Mouse (Mus musculus): ENCODE results near the gene Tango2. TPM values are rescaled to one million over a fixed set of nuclear protein-coding genes. Genes with fewer than 3 reads are reported as not detected.

The Tango2 gene
- polyA plus RNA-seq, 1 experiment from 2014 or later: 27.4 TPM

- H3K4me1 ChIP-seq (ENCODE audit: control insufficient read depth, insufficient read depth, low read length): peaks cover 19% of the 10 kb centered on the region
- ATAC-seq (ENCODE audit: insufficient number of reproducible peaks, insufficient read depth, low FRiP score, low read depth): peak; percentile 99
- H3K27me3 ChIP-seq (ENCODE audit: control insufficient read depth, insufficient read depth, low read length): no peaks in the 10 kb centered on the region
- H3K36me3 ChIP-seq (ENCODE audit: control insufficient read depth, insufficient read depth, low read length): peaks cover 24% of the 10 kb centered on the region
- no peaks in the 10 kb centered on the region for H3K9me3 ChIP-seq (ENCODE audit: control insufficient read depth, low read depth, low read length)
- peak within 1 kb of the TSS; percentile 86 for H3K27ac ChIP-seq (ENCODE audit: low read length)
- peak within 1 kb of the TSS; percentile 89 for H3K9ac ChIP-seq (replicated peaks; ENCODE audit: low read depth, low read length)
- peak within 1 kb of the TSS; percentile 84 for H3K4me2 ChIP-seq (replicated peaks; ENCODE audit: low read depth, low read length)
- peak within 1 kb of the TSS; percentile 74 for H3K4me3 ChIP-seq (ENCODE audit: low read depth, low read length)
- WGBS: under 1% methylated on average over 71 of the region's 71 CpGs
These were observed 58.8 kb downstream of the Tango2 start, which contains the start of gene Dgcr8 for GRCm38 (mm10) chr16:18289067-18289588. Dgcr8 (minus strand) TSS chr16:18289246.

- 1% methylated on average over 30 of the region's 31 CpGs for WGBS
- no peaks in the 10 kb centered on the region for H3K9me3 ChIP-seq (ENCODE audit: control insufficient read depth, low read depth, low read length)
- peak overlapping the region; percentile 86 for H3K27ac ChIP-seq (ENCODE audit: low read length)
- H3K27me3 ChIP-seq (ENCODE audit: control insufficient read depth, insufficient read depth, low read length): no peaks in the 10 kb centered on the region
- ATAC-seq (ENCODE audit: insufficient number of reproducible peaks, insufficient read depth, low FRiP score, low read depth): peak; percentile 88
- H3K9ac ChIP-seq (replicated peaks; ENCODE audit: low read depth, low read length): peak overlapping the region; percentile 89
- H3K4me3 ChIP-seq (ENCODE audit: low read depth, low read length): peak overlapping the region; percentile 74
- H3K36me3 ChIP-seq (ENCODE audit: control insufficient read depth, insufficient read depth, low read length): peaks cover 30% of the 10 kb centered on the region
- H3K4me1 ChIP-seq (ENCODE audit: control insufficient read depth, insufficient read depth, low read length): peaks cover 19% of the 10 kb centered on the region
- peak overlapping the region; percentile 84 for H3K4me2 ChIP-seq (replicated peaks; ENCODE audit: low read depth, low read length)
These were observed 59.3 kb downstream of the Tango2 start for GRCm38 (mm10) chr16:18288581-18289061.

DNA sequence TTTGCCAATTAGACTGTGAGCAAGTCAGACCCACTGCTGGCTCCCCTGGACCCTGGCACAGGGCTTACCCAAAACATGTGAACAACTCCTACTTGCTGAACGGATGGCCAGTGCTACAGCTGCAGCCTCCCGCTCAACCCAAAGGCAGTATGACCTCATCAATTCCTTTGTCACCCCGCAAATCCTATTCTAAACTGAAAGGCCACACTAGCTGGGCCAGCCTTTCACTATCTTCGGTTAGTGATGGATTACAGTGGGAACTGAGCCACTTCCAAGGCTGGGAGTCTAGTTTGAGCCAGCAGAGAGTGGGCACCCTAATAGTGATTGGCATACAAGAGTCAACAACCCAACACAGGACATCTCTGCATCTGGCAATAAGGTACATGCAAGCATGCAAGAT, 59.7 kb downstream of the Tango2 start:
- H3K36me3 ChIP-seq (ENCODE audit: control insufficient read depth, insufficient read depth, low read length): peaks cover 34% of the 10 kb centered on the region
- H3K4me2 ChIP-seq (replicated peaks; ENCODE audit: low read depth, low read length): peak overlapping the region; percentile 84
- no peaks in the 10 kb centered on the region for H3K9me3 ChIP-seq (ENCODE audit: control insufficient read depth, low read depth, low read length)
- 0% methylated on average over 4 of the region's 4 CpGs for WGBS
- H3K4me3 ChIP-seq (ENCODE audit: low read depth, low read length): peak overlapping the region; percentile 74
- H3K9ac ChIP-seq (replicated peaks; ENCODE audit: low read depth, low read length): peak overlapping the region; percentile 89
- ATAC-seq (ENCODE audit: insufficient number of reproducible peaks, insufficient read depth, low FRiP score, low read depth): no peak
- peak overlapping the region; percentile 86; the same call in 1 of the 2 replicates for H3K27ac ChIP-seq (ENCODE audit: low read length)
- no peaks in the 10 kb centered on the region for H3K27me3 ChIP-seq (ENCODE audit: control insufficient read depth, insufficient read depth, low read length)
- peaks cover 19% of the 10 kb centered on the region for H3K4me1 ChIP-seq (ENCODE audit: control insufficient read depth, insufficient read depth, low read length)

DNA sequence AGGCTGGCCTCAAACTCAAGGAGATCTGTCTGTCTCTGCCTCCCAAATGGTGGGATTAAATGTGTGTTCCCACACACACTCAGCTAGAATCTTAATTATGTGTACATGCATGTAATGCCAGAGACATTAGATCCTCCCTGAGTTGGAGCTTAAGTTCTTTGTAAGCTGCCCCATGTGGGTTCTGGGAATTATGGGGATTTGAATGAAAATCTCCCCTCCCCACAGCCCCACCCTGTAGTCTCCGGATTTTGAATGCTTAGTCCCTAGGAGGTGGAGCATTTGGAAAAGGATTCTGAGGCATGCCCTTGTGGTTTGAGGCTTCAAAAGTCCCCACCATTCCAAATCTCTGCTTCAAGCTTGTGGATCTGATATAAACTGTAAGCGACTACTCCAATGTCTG, 72.7 kb downstream of the Tango2 start:
- H3K9ac ChIP-seq (replicated peaks; ENCODE audit: low read depth, low read length): no peak overlapping the region
- H3K9me3 ChIP-seq (ENCODE audit: control insufficient read depth, low read depth, low read length): no peaks in the 10 kb centered on the region
- no peak for ATAC-seq (ENCODE audit: insufficient number of reproducible peaks, insufficient read depth, low FRiP score, low read depth)
- H3K4me1 ChIP-seq (ENCODE audit: control insufficient read depth, insufficient read depth, low read length): no peaks in the 10 kb centered on the region
- WGBS: 81% methylated on average over 2 of the region's 2 CpGs
- no peaks in the 10 kb centered on the region for H3K27me3 ChIP-seq (ENCODE audit: control insufficient read depth, insufficient read depth, low read length)
- peaks cover 90% of the 10 kb centered on the region for H3K36me3 ChIP-seq (ENCODE audit: control insufficient read depth, insufficient read depth, low read length)
- no peak overlapping the region for H3K27ac ChIP-seq (ENCODE audit: low read length)
- H3K4me2 ChIP-seq (replicated peaks; ENCODE audit: low read depth, low read length): no peak overlapping the region
- no peak overlapping the region for H3K4me3 ChIP-seq (ENCODE audit: low read depth, low read length)

GRCm38 (mm10) chr16:18268182-18268581, 79.7 kb downstream of the Tango2 start:
- Histone ChIP-seq H3K4me1 (ENCODE audit: control insufficient read depth, insufficient read depth, low read length) (no peaks in the 10 kb centered on the region), H3K27me3 (ENCODE audit: control insufficient read depth, insufficient read depth, low read length) (no peaks in the 10 kb centered on the region), H3K4me2 (replicated peaks; ENCODE audit: low read depth, low read length) (no peak overlapping the region), H3K36me3 (ENCODE audit: control insufficient read depth, insufficient read depth, low read length) (peaks cover 85% of the 10 kb centered on the region), H3K4me3 (ENCODE audit: low read depth, low read length) (no peak overlapping the region), H3K27ac (ENCODE audit: low read length) (no peak overlapping the region), H3K9ac (replicated peaks; ENCODE audit: low read depth, low read length) (no peak overlapping the region), H3K9me3 (ENCODE audit: control insufficient read depth, low read depth, low read length) (no peaks in the 10 kb centered on the region)
- 81% methylated on average over 5 of the region's 5 CpGs for WGBS
- no peak for ATAC-seq (ENCODE audit: insufficient number of reproducible peaks, insufficient read depth, low FRiP score, low read depth)

DNA sequence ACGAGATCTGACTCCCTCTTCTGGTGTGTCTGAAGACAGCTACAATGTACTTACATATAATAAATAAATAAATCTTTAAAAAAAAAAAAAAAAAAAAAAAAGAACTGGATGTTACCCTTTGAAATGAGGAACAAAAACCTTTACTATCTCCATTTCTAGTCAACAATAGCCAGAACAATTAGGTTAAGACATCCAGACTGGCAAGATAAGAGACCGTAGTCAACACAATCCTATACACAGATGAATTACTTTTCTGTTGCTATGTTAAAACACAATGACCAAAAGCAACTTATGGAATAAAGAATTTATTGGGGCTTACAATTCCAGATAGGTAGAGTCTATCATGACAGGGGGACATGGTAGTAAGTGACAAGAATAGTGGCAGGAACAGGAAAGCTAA, 82.9 kb downstream of the Tango2 start:
- Histone ChIP-seq H3K4me2 (replicated peaks; ENCODE audit: low read depth, low read length) (no peak overlapping the region), H3K27ac (ENCODE audit: low read length) (no peak overlapping the region), H3K27me3 (ENCODE audit: control insufficient read depth, insufficient read depth, low read length) (no peaks in the 10 kb centered on the region), H3K9me3 (ENCODE audit: control insufficient read depth, low read depth, low read length) (no peaks in the 10 kb centered on the region), H3K9ac (replicated peaks; ENCODE audit: low read depth, low read length) (no peak overlapping the region), H3K4me3 (ENCODE audit: low read depth, low read length) (no peak overlapping the region), H3K36me3 (ENCODE audit: control insufficient read depth, insufficient read depth, low read length) (peaks cover 72% of the 10 kb centered on the region), H3K4me1 (ENCODE audit: control insufficient read depth, insufficient read depth, low read length) (no peaks in the 10 kb centered on the region)
- no peak for ATAC-seq (ENCODE audit: insufficient number of reproducible peaks, insufficient read depth, low FRiP score, low read depth)
- 91% methylated on average over 2 of the region's 2 CpGs for WGBS

GRCm38 (mm10) chr16:18258221-18258620, 89.7 kb downstream of the Tango2 start, which contains the start of gene Gm49776:
Gm49776 (minus strand) TSS chr16:18258321.
- H3K36me3 ChIP-seq (ENCODE audit: control insufficient read depth, insufficient read depth, low read length): peaks cover 81% of the 10 kb centered on the region
- no peak within 1 kb of the TSS for H3K4me3 ChIP-seq (ENCODE audit: low read depth, low read length)
- WGBS: 94% methylated on average over 2 of the region's 2 CpGs
- no peak for ATAC-seq (ENCODE audit: insufficient number of reproducible peaks, insufficient read depth, low FRiP score, low read depth)
- H3K9me3 ChIP-seq (ENCODE audit: control insufficient read depth, low read depth, low read length): no peaks in the 10 kb centered on the region
- no peak within 1 kb of the TSS for H3K9ac ChIP-seq (replicated peaks; ENCODE audit: low read depth, low read length)
- no peak within 1 kb of the TSS for H3K27ac ChIP-seq (ENCODE audit: low read length)
- H3K4me1 ChIP-seq (ENCODE audit: control insufficient read depth, insufficient read depth, low read length): no peaks in the 10 kb centered on the region
- H3K27me3 ChIP-seq (ENCODE audit: control insufficient read depth, insufficient read depth, low read length): no peaks in the 10 kb centered on the region
- no peak within 1 kb of the TSS for H3K4me2 ChIP-seq (replicated peaks; ENCODE audit: low read depth, low read length)

DNA sequence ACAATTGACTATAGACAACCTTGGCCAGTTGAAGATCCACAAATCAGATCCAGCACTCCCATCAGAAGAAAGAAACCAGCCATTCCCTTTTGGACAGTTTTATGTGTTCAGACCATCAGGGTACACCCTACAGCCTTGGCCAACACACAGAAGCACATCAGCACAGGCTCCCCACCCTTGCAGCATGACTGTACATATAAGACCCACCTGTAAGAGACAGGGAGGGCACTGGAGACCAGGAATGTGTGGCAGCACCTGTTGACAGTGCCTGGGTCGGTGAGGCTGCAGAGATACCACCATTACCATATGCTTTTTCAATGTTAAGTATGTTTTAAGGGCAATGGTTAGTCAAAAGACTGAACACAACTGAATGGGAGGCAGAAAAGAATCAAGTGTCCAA, 94.0 kb downstream of the Tango2 start:
- no peak overlapping the region for H3K4me3 ChIP-seq (ENCODE audit: low read depth, low read length)
- peaks cover 16% of the 10 kb centered on the region for H3K4me1 ChIP-seq (ENCODE audit: control insufficient read depth, insufficient read depth, low read length)
- H3K36me3 ChIP-seq (ENCODE audit: control insufficient read depth, insufficient read depth, low read length): peaks cover 74% of the 10 kb centered on the region
- no peak for ATAC-seq (ENCODE audit: insufficient number of reproducible peaks, insufficient read depth, low FRiP score, low read depth)
- no peak overlapping the region for H3K27ac ChIP-seq (ENCODE audit: low read length)
- no peak overlapping the region for H3K9ac ChIP-seq (replicated peaks; ENCODE audit: low read depth, low read length)
- no peaks in the 10 kb centered on the region for H3K9me3 ChIP-seq (ENCODE audit: control insufficient read depth, low read depth, low read length)
- H3K27me3 ChIP-seq (ENCODE audit: control insufficient read depth, insufficient read depth, low read length): no peaks in the 10 kb centered on the region
- H3K4me2 ChIP-seq (replicated peaks; ENCODE audit: low read depth, low read length): no peak overlapping the region
- 87% methylated on average over 1 of the region's 1 CpGs for WGBS

DNA sequence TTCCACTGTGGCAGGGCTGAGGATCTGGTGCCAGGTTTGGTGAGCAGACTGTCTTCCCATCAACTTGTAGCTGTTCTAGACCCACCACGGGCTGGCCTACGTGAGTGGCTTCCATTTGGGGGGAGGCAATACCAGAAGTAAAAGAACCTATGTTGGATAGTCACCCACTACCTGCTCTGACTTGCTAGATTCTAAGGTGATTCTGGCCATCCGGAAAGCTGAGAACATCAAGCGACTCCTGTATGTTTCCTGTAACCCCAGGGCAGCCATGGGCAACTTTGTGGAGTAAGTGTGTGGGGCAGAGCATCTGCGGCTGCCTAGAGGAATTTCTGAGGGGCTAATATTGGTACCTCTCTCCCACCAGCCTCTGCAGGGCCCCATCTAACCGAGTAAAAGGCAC, 95.2 kb downstream of the Tango2 start:
- Histone ChIP-seq H3K4me1 (ENCODE audit: control insufficient read depth, insufficient read depth, low read length) (peaks cover 16% of the 10 kb centered on the region), H3K27me3 (ENCODE audit: control insufficient read depth, insufficient read depth, low read length) (no peaks in the 10 kb centered on the region), H3K9ac (replicated peaks; ENCODE audit: low read depth, low read length) (no peak overlapping the region), H3K27ac (ENCODE audit: low read length) (no peak overlapping the region), H3K36me3 (ENCODE audit: control insufficient read depth, insufficient read depth, low read length) (peaks cover 64% of the 10 kb centered on the region), H3K9me3 (ENCODE audit: control insufficient read depth, low read depth, low read length) (no peaks in the 10 kb centered on the region), H3K4me2 (replicated peaks; ENCODE audit: low read depth, low read length) (no peak overlapping the region), H3K4me3 (ENCODE audit: low read depth, low read length) (no peak overlapping the region)
- no peak for ATAC-seq (ENCODE audit: insufficient number of reproducible peaks, insufficient read depth, low FRiP score, low read depth)
- 85% methylated on average over 6 of the region's 6 CpGs for WGBS

Data from stomach, embryonic 14.5 days (tissue).